Mouse (Mus musculus) MEL (cell line): ENCODE data around the gene Galnt6. TPM values are rescaled to one million over a fixed set of nuclear protein-coding genes. Genes with fewer than 3 reads are reported as not detected.
A peak's percentile ranks its signal among the peaks of the same experiment; 100 is the strongest.

Experiments
- DNase-seq: peaks from one replicate; pipeline ENCODE4 v3.0.0; 2011; ENCODE audit warnings: low read depth, low spot score
- H3K27ac ChIP-seq: 2 replicates; pipeline ENCODE4 v1.5.1; 2012; ENCODE audit warnings: low read depth, mild to moderate bottlenecking, control low read depth, low read length, moderate library complexity; ENCODE audit not compliant: control insufficient read depth
- H3K27me3 ChIP-seq, 2 experiments: fragments of 150-350 bp in 1 of 2; sonication (generic) in 1 of 2; 2 replicates each; pipeline ENCODE4 v1.6.1; 2012; ENCODE audit warnings: low read length in 2 of 2, mild to moderate bottlenecking in 2 of 2, improper control_type of control experiment in 1 of 2, moderate library complexity in 1 of 2; ENCODE audit not compliant: insufficient read depth in 2 of 2, control insufficient read depth in 1 of 2
- H3K36me3 ChIP-seq, 2 experiments: 2 replicates each; pipeline ENCODE4 v1.6.1; 2012 to 2014; ENCODE audit warnings: low read length in 2 of 2, improper control_type of control experiment in 1 of 2, inconsistent platforms in 1 of 2, mild to moderate bottlenecking in 1 of 2; ENCODE audit not compliant: insufficient read depth in 2 of 2, control insufficient read depth in 1 of 2
- H3K4me1 ChIP-seq, 2 experiments: fragments of 150-350 bp in 1 of 2; sonication (generic) in 1 of 2; 2 replicates each; pipeline ENCODE4 v1.6.1; 2012; ENCODE audit warnings: low read length in 2 of 2, improper control_type of control experiment in 1 of 2, mild to moderate bottlenecking in 1 of 2; ENCODE audit not compliant: insufficient read depth in 2 of 2, control insufficient read depth in 1 of 2
- H3K4me3 ChIP-seq, 2 experiments: fragments of 150-350 bp in 1 of 2; sonication (generic) in 1 of 2; 2 replicates each; pipeline ENCODE4 v1.5.1; 2012; ENCODE audit warnings: low read depth in 2 of 2, low read length in 2 of 2, mild to moderate bottlenecking in 2 of 2, moderate library complexity in 2 of 2, control low read depth in 1 of 2, improper control_type of control experiment in 1 of 2; ENCODE audit not compliant: control insufficient read depth in 1 of 2, insufficient read depth in 1 of 2
- H3K79me2 ChIP-seq: 2 replicates; pipeline ENCODE4 v1.6.1; 2012; ENCODE audit warnings: mild to moderate bottlenecking, low read length, moderate library complexity; ENCODE audit not compliant: control insufficient read depth, poor library complexity, insufficient read depth
- H3K9ac ChIP-seq: 2 replicates; pipeline ENCODE4 v1.6.1; 2012; ENCODE audit warnings: low read depth, mild to moderate bottlenecking, control low read depth, low read length, moderate library complexity; ENCODE audit not compliant: control insufficient read depth, poor library complexity, severe bottlenecking
- H3K9me3 ChIP-seq: fragments of 150-350 bp; sonication (generic); replicated peaks from 2 replicates; pipeline ENCODE4 v1.6.1; 2012; ENCODE audit warnings: mild to moderate bottlenecking, low read length, improper control_type of control experiment, moderate library complexity; ENCODE audit not compliant: insufficient read depth
- BHLHE40 ChIP-seq: IDR thresholded peaks from 2 replicates; pipeline ENCODE4 v1.6.1; 2012; ENCODE audit warnings: low read depth, mild to moderate bottlenecking, inconsistent platforms, low read length, improper control_type of control experiment, borderline replicate concordance
- CTCF ChIP-seq, 3 experiments: IDR thresholded peaks in 2 of 3; conservative IDR thresholded peaks in 1 of 3; 2 replicates each; pipeline ENCODE4 v1.5.1; 2011 to 2012; ENCODE audit warnings: low read length in 3 of 3, low read depth in 2 of 3, mild to moderate bottlenecking in 2 of 3, improper control_type of control experiment in 1 of 3, inconsistent platforms in 1 of 3, mixed read lengths in 1 of 3, moderate library complexity in 1 of 3; ENCODE audit not compliant: control insufficient read depth in 1 of 3, insufficient read depth in 1 of 3, poor library complexity in 1 of 3, severe bottlenecking in 1 of 3
- E2F4 ChIP-seq: IDR thresholded peaks from 2 replicates; pipeline ENCODE4 v1.6.1; 2011; ENCODE audit warnings: low read depth, low read length, improper control_type of control experiment, borderline replicate concordance
- EP300 ChIP-seq, 2 experiments: IDR thresholded peaks; 2 replicates each; pipeline ENCODE4 v1.6.1; 2011; ENCODE audit warnings: improper control_type of control experiment in 2 of 2, low read length in 2 of 2, low read depth in 1 of 2, mild to moderate bottlenecking in 1 of 2
- GATA1 ChIP-seq: IDR thresholded peaks from 2 replicates; pipeline ENCODE4 v1.6.1; 2011; ENCODE audit warnings: low read depth, low read length, improper control_type of control experiment
- JUND ChIP-seq: IDR thresholded peaks from 2 replicates; pipeline ENCODE4 v1.6.1; 2011; ENCODE audit warnings: low read depth, mild to moderate bottlenecking, improper control_type of control experiment, low read length
- MAX ChIP-seq: IDR thresholded peaks from 2 replicates; pipeline ENCODE4 v1.6.1; 2011; ENCODE audit warnings: low read length, improper control_type of control experiment
- MAZ ChIP-seq: IDR thresholded peaks from 2 replicates; pipeline ENCODE4 v1.6.1; 2012; ENCODE audit warnings: low read depth, mild to moderate bottlenecking, inconsistent platforms, low read length, improper control_type of control experiment
- MXI1 ChIP-seq: IDR thresholded peaks from 2 replicates; pipeline ENCODE4 v1.6.1; 2011; ENCODE audit warnings: mild to moderate bottlenecking, low read depth, low read length, improper control_type of control experiment
- MYB ChIP-seq: IDR thresholded peaks from 2 replicates; pipeline ENCODE4 v1.6.1; 2011; ENCODE audit warnings: mild to moderate bottlenecking, low read depth, low read length, improper control_type of control experiment
- NELFE ChIP-seq: IDR thresholded peaks from 2 replicates; pipeline ENCODE4 v1.6.1; 2011; ENCODE audit warnings: low read depth, low read length, improper control_type of control experiment
- NRF1 ChIP-seq: IDR thresholded peaks from 2 replicates; pipeline ENCODE4 v1.6.1; 2014; ENCODE audit warnings: low read depth, mild to moderate bottlenecking, inconsistent platforms, low read length, improper control_type of control experiment, moderate library complexity; ENCODE audit not compliant: poor library complexity, insufficient read depth, severe bottlenecking
- RAD21 ChIP-seq: IDR thresholded peaks from 2 replicates; pipeline ENCODE4 v1.6.1; 2011; ENCODE audit warnings: mild to moderate bottlenecking, low read depth, low read length, improper control_type of control experiment
- RCOR1 ChIP-seq: IDR thresholded peaks from 2 replicates; pipeline ENCODE4 v1.6.1; 2012; ENCODE audit warnings: low read depth, mild to moderate bottlenecking, inconsistent platforms, low read length, improper control_type of control experiment
- TAL1 ChIP-seq: IDR thresholded peaks from 2 replicates; pipeline ENCODE4 v1.6.1; 2012; ENCODE audit warnings: mild to moderate bottlenecking, inconsistent platforms, low read length, moderate library complexity, mixed read lengths
- TCF12 ChIP-seq: IDR thresholded peaks from 2 replicates; pipeline ENCODE4 v1.6.1; 2014; ENCODE audit warnings: low read depth, mild to moderate bottlenecking, inconsistent platforms, low read length, improper control_type of control experiment, moderate library complexity
- UBTF ChIP-seq: IDR thresholded peaks from 2 replicates; pipeline ENCODE4 v1.6.1; 2012; ENCODE audit warnings: low read depth, mild to moderate bottlenecking, inconsistent platforms, low read length, improper control_type of control experiment, moderate library complexity, borderline replicate concordance; ENCODE audit not compliant: insufficient read depth
- USF1 ChIP-seq: IDR thresholded peaks from 2 replicates; pipeline ENCODE4 v1.6.1; 2014; ENCODE audit warnings: low read depth, mild to moderate bottlenecking, inconsistent platforms, low read length, improper control_type of control experiment, moderate library complexity
- USF2 ChIP-seq, 2 experiments: IDR thresholded peaks; 2 replicates each; pipeline ENCODE4 v1.6.1; 2011 to 2012; ENCODE audit warnings: improper control_type of control experiment in 2 of 2, low read length in 2 of 2, borderline replicate concordance in 1 of 2, inconsistent platforms in 1 of 2, low read depth in 1 of 2, mild to moderate bottlenecking in 1 of 2; ENCODE audit not compliant: insufficient read depth in 1 of 2
- ZKSCAN1 ChIP-seq: IDR thresholded peaks from 2 replicates; pipeline ENCODE4 v1.6.1; 2012; ENCODE audit warnings: low read depth, mild to moderate bottlenecking, inconsistent platforms, low read length, improper control_type of control experiment, moderate library complexity
- polyA plus RNA-seq, 2 experiments: library from polyadenylated mRNA; stranded (reverse) in 1 of 2; unstranded in 1 of 2; fragments of >175 nt in 1 of 2; fragments of >200 nt in 1 of 2; gene quantifications; 2 replicates each; pipeline versions ENCODE4 v1.2.1 to v1.2.4; 2012; ENCODE audit warnings: low replicate concordance in 2 of 2, low read depth in 1 of 2; ENCODE audit not compliant: insufficient read length in 2 of 2, insufficient read depth in 1 of 2, missing spikeins in 1 of 2
- total RNA-seq: library from RNA; depleted of rRNA; stranded (reverse); fragments of 300-350 nt; gene quantifications from 2 replicates; pipeline ENCODE4 v1.2.3, GENCODE M21; 2012

Gene Galnt6
- total and polyA plus RNA-seq, 3 experiments: 16.1 to 17.0 TPM; not detected in 1

- TF ChIP-seq CTCF (IDR thresholded peaks at IDR 0.05 in 2 of 3, conservative IDR thresholded peaks at IDR 0.05 in 1 of 3; ENCODE audit: control insufficient read depth in 1 of 3, insufficient read depth in 1 of 3, low read depth in 2 of 3, low read length in 3 of 3, poor library complexity in 1 of 3, severe bottlenecking in 1 of 3): peak in 1 of 3 experiments; percentile 4; a peak in 1 of 6 replicates
- TF ChIP-seq MAZ: peak; percentile 40; the same call in 1 of the 2 replicates
- peak; percentile 51; the same call in 1 of the 2 replicates for TF ChIP-seq BHLHE40
- TF ChIP-seq NRF1: no peak
- TF ChIP-seq JUND: no peak
- peak; percentile 39; the same call in 1 of the 2 replicates for TF ChIP-seq USF1
- no peak for TF ChIP-seq RAD21
- no peak for TF ChIP-seq ZKSCAN1
- peak; percentile 83 for TF ChIP-seq TAL1
- no peak for TF ChIP-seq NELFE
- TF ChIP-seq GATA1: peak; percentile 99
- TF ChIP-seq, all 39 proteins: peak for 20
These were observed 9.2 kb upstream of the Galnt6 start (continued) for GRCm38 (mm10) chr15:100738351-100738781.

GRCm38 (mm10) chr15:100737667-100738066 lies 8.5 kb upstream of the Galnt6 start:
- Histone ChIP-seq H3K4me3 (peak overlapping the region; percentile 17 to 19), H3K27ac (peak overlapping the region; percentile 65), H3K36me3 (peaks cover 0 to 28% of the 10 kb centered on the region in 2 experiments; a peak in 2 of 4 replicates), H3K4me1 (peaks cover 31 to 49% of the 10 kb centered on the region in 2 experiments), H3K9me3 (no peaks in the 10 kb centered on the region), H3K9ac (peak overlapping the region; percentile 20; the same call in 1 of the 2 replicates), H3K27me3 (no peaks in the 10 kb centered on the region), H3K79me2 (no peaks in the 10 kb centered on the region)
- peak; percentile 68 for DNase-seq
- peak; percentile 85; the same call in 1 of the 2 replicates for TF ChIP-seq UBTF
- 0 out of 2 replicates have a peak, but pooled peaks have one; percentile 26 for TF ChIP-seq RCOR1
- TF ChIP-seq USF2 (IDR thresholded peaks at IDR 0.05; ENCODE audit: borderline replicate concordance in 1 of 2, insufficient read depth in 1 of 2, low read depth in 1 of 2, low read length in 2 of 2): no peak
- TF ChIP-seq, all 39 proteins: peak for 2

DNA sequence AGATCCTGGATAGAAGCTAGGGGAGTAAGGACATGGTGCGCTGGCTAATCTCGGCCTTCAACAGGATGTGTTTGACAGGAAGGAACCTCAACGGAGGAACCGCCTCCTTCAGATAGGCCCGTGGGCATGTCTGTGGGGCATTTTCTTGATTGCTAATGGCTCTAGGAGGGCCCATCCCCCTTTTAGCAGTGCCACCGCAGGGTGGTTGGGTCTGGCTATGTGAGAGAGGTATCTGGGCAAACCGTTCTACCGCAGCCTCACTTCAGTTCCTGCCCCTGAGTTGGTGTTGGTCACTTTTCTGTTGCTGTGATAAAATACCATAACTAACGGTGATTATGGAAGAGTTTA lies 6.8 kb upstream of the Galnt6 start:
- Histone ChIP-seq H3K79me2 (no peaks in the 10 kb centered on the region), H3K9me3 (no peaks in the 10 kb centered on the region), H3K4me1 (peaks cover 32 to 49% of the 10 kb centered on the region in 2 experiments), H3K36me3 (peaks cover 0 to 28% of the 10 kb centered on the region in 2 experiments; a peak in 2 of 4 replicates), H3K27me3 (no peaks in the 10 kb centered on the region), H3K4me3 (peak overlapping the region; percentile 41 to 42), H3K27ac (peak overlapping the region; percentile 30), H3K9ac (peak overlapping the region; percentile 16)
- TF ChIP-seq BHLHE40 (peak; percentile 7; the same call in 1 of the 2 replicates), RCOR1 (peak; percentile 68; the same call in 1 of the 2 replicates), EP300 (IDR thresholded peaks at IDR 0.05; ENCODE audit: low read depth in 1 of 2, low read length in 2 of 2) (peak; percentile 50 to 77), MYB (peak; percentile 68), GATA1 (peak; percentile 52), USF2 (IDR thresholded peaks at IDR 0.05; ENCODE audit: borderline replicate concordance in 1 of 2, insufficient read depth in 1 of 2, low read depth in 1 of 2, low read length in 2 of 2) (no peak), MAX (no peak), MXI1 (peak; percentile 54; the same call in 1 of the 2 replicates), NRF1 (0 out of 2 replicates have a peak, but pooled peaks have one; percentile 7), TCF12 (no peak; the same call in 1 of the 2 replicates), E2F4 (no peak)
- DNase-seq: peak; percentile 82
